Mouse (Mus musculus) hindbrain, embryonic 11.5 days (tissue): ENCODE data around the gene Chst11. TPM values are rescaled to one million over a fixed set of nuclear protein-coding genes. Genes with fewer than 3 reads are reported as not detected.

ENCODE experiments used
- ATAC-seq: fragments of 200-750 bp; cut with Nextera tagmentation; 2 replicates; pipeline ENCODE4 v1.8.0; 2017; ENCODE audit warnings: mild to moderate bottlenecking, moderate TSS enrichment, moderate library complexity; ENCODE audit not compliant: low FRiP score
- DNase-seq: peaks from one replicate; pipeline ENCODE4 v3.0.0-alpha.2; 2015; ENCODE audit warnings: low spot score
- H3K27ac ChIP-seq: fragments of 300-500 bp; sonication (generic); 2 replicates; pipeline ENCODE4 v1.5.1; 2014; ENCODE audit warnings: mild to moderate bottlenecking, low read depth, low read length
- H3K27me3 ChIP-seq: fragments of 300-500 bp; sonication (generic); 2 replicates; pipeline ENCODE4 v1.6.1; 2014; ENCODE audit warnings: mild to moderate bottlenecking, low read length, moderate library complexity, mixed read lengths; ENCODE audit not compliant: control insufficient read depth, insufficient read depth
- H3K36me3 ChIP-seq: fragments of 300-500 bp; sonication (generic); 2 replicates; pipeline ENCODE4 v1.6.1; 2014; ENCODE audit warnings: mild to moderate bottlenecking, low read length, moderate library complexity, mixed read lengths; ENCODE audit not compliant: control insufficient read depth, insufficient read depth
- H3K4me1 ChIP-seq: fragments of 300-500 bp; sonication (generic); replicated peaks from 2 replicates; pipeline ENCODE4 v1.6.1; 2014; ENCODE audit warnings: low read length, mixed read lengths; ENCODE audit not compliant: control insufficient read depth, insufficient read depth
- H3K4me2 ChIP-seq: fragments of 300-500 bp; sonication (generic); replicated peaks from 2 replicates; pipeline ENCODE4 v1.6.1; 2014; ENCODE audit warnings: mild to moderate bottlenecking, low read depth, low read length
- H3K4me3 ChIP-seq: fragments of 300-500 bp; sonication (generic); 2 replicates; pipeline ENCODE4 v1.5.1; 2014; ENCODE audit warnings: low read depth, low read length
- H3K9ac ChIP-seq: fragments of 300-500 bp; sonication (generic); 2 replicates; pipeline ENCODE4 v1.6.1; 2014; ENCODE audit warnings: low read depth, low read length
- H3K9me3 ChIP-seq: fragments of 300-500 bp; sonication (generic); 2 replicates; pipeline ENCODE4 v1.6.1; 2016; ENCODE audit warnings: low read length; ENCODE audit not compliant: control insufficient read depth
- WGBS: fragments of 180-500 bp; shearing (Covaris S2); extraction: QIAGEN DNeasy Blood & Tissue Kit; methylation state at CpG from one replicate; pipeline ENCODE4 v1.1.7; 2014; 5-methylcytosine and 5-hydroxymethylcytosine counted together
- polyA plus RNA-seq: library from polyadenylated mRNA; unstranded; fragments of >200 nt; fragmentation: Nextera tagmentation; extraction: Ambion mirVana; gene quantifications from 2 replicates; pipeline ENCODE4 v1.2.1, GENCODE M21; 2014

The Chst11 gene
- polyA plus RNA-seq, 1 experiment from 2014 or later: 2.3 TPM

DNA sequence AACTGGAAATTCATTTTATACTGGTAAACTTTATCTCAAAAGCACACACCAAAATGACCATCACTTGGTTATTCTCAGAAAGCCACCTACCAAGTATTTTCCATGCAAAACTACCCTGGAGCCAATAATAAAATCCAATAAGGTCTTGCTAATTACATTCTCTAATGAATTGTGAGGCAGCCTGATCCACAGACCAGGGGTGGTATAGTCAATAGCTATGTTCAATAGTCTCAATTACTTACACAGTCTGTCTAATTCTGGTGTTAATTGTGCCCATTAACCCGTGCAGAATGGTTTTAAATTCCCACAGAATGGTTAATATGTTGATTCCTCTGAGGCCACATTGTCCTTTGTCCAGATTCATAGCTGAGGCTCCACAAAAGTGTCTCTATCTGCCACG is 233.5 kb downstream of the Chst11 start:
- Histone ChIP-seq H3K9ac (no peak overlapping the region), H3K4me3 (no peak overlapping the region), H3K36me3 (no peaks in the 10 kb centered on the region), H3K27ac (no peak overlapping the region), H3K4me2 (no peak overlapping the region), H3K27me3 (no peaks in the 10 kb centered on the region), H3K9me3 (no peaks in the 10 kb centered on the region), H3K4me1 (no peaks in the 10 kb centered on the region)
- ATAC-seq (no peak), DNase-seq (no peak)
- WGBS: 70% methylated on average over 2 of the region's 2 CpGs

- 29% methylated on average over 12 of the region's 12 CpGs for whole genome bisulfite sequencing
- H3K9me3 ChIP-seq: no peaks in the 10 kb centered on the region
- ATAC-seq (peak; percentile 64), DNase-seq (peak; percentile 85)
- no peaks in the 10 kb centered on the region for H3K27me3 ChIP-seq
- H3K4me3 ChIP-seq: no peak overlapping the region
- no peaks in the 10 kb centered on the region for H3K36me3 ChIP-seq
- H3K9ac ChIP-seq: no peak overlapping the region
- no peak overlapping the region for H3K27ac ChIP-seq
- no peak overlapping the region for H3K4me2 ChIP-seq
- H3K4me1 ChIP-seq: no peaks in the 10 kb centered on the region
These were observed 234.4 kb downstream of the Chst11 start for GRCm38 (mm10) chr10:83219729-83220128.

DNA sequence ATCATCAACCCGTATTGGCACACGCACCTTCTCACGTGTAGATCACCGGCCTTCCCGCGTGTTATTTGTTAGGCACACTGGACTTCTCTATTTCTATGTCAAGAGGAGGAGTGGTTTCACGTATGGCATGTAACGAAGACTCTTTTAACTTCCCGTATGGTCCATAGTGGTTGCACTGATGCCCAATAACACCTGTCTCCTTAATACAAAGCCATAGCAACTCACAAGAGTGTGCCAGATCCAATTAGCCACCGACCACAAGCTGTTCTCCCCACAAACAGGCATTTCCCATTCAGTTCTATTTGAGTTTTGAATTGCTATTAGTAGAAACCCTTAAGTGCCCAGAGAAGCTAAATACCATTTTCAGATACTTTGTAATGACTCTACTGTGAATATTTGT is 234.9 kb downstream of the Chst11 start:
- H3K4me2 ChIP-seq: no peak overlapping the region
- ATAC-seq: no peak
- no peaks in the 10 kb centered on the region for H3K27me3 ChIP-seq
- 85% methylated on average over 10 of the region's 10 CpGs for WGBS
- no peak for DNase-seq
- no peaks in the 10 kb centered on the region for H3K9me3 ChIP-seq
- no peak overlapping the region for H3K4me3 ChIP-seq
- no peak overlapping the region for H3K27ac ChIP-seq
- no peaks in the 10 kb centered on the region for H3K36me3 ChIP-seq
- no peak overlapping the region for H3K9ac ChIP-seq
- H3K4me1 ChIP-seq: no peaks in the 10 kb centered on the region

DNA sequence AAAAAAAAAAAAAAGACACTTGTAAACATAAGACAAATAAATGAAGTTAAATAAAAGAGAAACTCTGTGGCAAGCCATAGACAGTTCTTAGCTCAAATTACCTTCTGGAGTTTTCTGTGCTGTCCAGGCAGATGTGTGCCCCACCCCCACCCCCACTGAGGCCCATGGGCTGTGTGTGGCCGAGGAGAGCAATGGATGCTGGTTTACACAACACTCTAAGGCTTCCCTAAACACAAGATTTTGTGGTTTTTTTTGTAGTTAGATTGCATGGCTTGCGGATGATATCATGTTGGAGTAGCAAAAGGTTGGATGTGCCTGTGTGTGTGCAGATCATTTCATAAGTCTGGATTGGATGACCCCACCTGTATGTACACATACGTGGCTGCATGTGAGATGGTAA is 235.5 kb downstream of the Chst11 start:
- H3K36me3 ChIP-seq: no peaks in the 10 kb centered on the region
- H3K4me2 ChIP-seq: no peak overlapping the region
- 85% methylated on average over 3 of the region's 3 CpGs for WGBS
- ATAC-seq: no peak
- H3K4me3 ChIP-seq: no peak overlapping the region
- no peak overlapping the region for H3K27ac ChIP-seq
- no peaks in the 10 kb centered on the region for H3K9me3 ChIP-seq
- no peak overlapping the region for H3K9ac ChIP-seq
- H3K4me1 ChIP-seq: no peaks in the 10 kb centered on the region
- no peak for DNase-seq
- H3K27me3 ChIP-seq: no peaks in the 10 kb centered on the region

DNA sequence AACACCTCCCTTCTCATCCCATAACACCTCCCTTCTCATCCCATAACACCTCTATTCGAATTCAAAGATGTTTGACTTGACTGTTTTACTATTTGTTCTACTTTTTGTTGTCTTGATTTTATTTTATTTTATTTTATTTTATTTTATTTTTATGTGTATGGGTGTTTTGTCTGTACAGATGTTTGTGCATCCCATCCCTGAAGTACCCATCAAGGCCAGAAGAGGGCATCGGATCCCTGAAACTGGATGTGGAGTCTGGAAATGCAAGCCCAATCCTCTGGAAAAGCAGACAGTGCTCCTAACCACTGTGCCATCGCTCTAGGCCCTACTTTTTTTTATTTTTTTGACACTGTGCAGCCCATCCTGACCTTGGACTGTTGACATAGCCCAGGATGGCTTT is 239.7 kb downstream of the Chst11 start:
- no peaks in the 10 kb centered on the region for H3K4me1 ChIP-seq
- 45% methylated on average over 3 of the region's 3 CpGs for WGBS

GRCm38 (mm10) chr10:83228626-83229025 is 243.3 kb downstream of the Chst11 start:
- 96% methylated on average over 4 of the region's 4 CpGs for WGBS
- Histone ChIP-seq H3K4me1 (no peaks in the 10 kb centered on the region), H3K4me3 (no peak overlapping the region), H3K4me2 (no peak overlapping the region), H3K27ac (no peak overlapping the region), H3K36me3 (no peaks in the 10 kb centered on the region), H3K9ac (no peak overlapping the region), H3K27me3 (no peaks in the 10 kb centered on the region), H3K9me3 (no peaks in the 10 kb centered on the region)
- DNase-seq (no peak), ATAC-seq (no peak)

More for the DNA sequence above, 239.7 kb downstream of the Chst11 start:
- peak; percentile 69 for DNase-seq
- no peaks in the 10 kb centered on the region for H3K36me3 ChIP-seq
- H3K4me2 ChIP-seq: no peak overlapping the region
- no peak for ATAC-seq
- no peak overlapping the region for H3K27ac ChIP-seq
- H3K9me3 ChIP-seq: no peaks in the 10 kb centered on the region
- H3K4me3 ChIP-seq: no peak overlapping the region
- no peaks in the 10 kb centered on the region for H3K27me3 ChIP-seq
- H3K9ac ChIP-seq: no peak overlapping the region

DNA sequence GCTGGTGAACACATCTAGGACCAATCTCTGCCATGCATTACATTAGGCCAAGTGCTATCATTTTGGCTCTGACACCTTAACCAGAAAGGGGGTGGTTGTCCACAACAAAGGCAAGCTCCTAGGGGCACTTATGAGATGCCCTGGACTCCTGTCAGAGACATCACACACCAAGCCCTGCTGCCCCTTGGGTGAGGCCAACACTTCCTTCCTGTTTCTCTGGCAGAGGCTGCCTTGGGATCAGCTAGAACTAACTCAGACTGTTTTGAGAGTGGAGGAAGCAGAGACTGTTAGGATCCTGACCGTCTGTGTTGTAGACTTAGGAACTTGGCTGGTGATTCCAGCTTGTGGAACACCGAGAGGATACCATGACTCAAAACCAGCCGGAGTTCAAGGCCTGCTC is 248.7 kb downstream of the Chst11 start:
- Histone ChIP-seq H3K27ac (no peak overlapping the region), H3K9me3 (no peaks in the 10 kb centered on the region), H3K4me1 (no peaks in the 10 kb centered on the region), H3K9ac (no peak overlapping the region), H3K36me3 (no peaks in the 10 kb centered on the region), H3K4me2 (no peak overlapping the region), H3K27me3 (no peaks in the 10 kb centered on the region), H3K4me3 (no peak overlapping the region)
- no peak for ATAC-seq
- 87% methylated on average over 3 of the region's 3 CpGs for WGBS
- DNase-seq: no peak

DNA sequence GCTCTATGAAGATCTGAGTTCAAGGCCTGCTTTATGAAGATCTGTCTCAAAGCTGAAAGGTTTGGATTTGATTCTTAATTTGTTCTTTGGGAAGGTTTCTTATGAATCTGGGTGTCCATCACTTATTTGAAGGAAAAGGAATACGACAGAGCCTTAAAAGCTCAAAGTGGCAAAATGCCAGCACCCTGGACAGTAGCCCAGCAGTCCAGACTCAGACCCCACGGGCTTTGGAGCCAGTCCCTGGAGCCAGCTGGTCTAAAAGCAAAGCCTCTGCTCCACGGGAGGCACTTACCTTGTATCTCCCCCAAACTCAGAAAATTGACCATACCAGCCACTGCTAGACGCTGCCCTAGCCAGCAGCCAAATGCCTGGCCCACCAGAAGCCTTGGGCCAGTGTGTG is 249.1 kb downstream of the Chst11 start:
- no peaks in the 10 kb centered on the region for H3K36me3 ChIP-seq
- no peak overlapping the region for H3K27ac ChIP-seq
- H3K4me3 ChIP-seq: no peak overlapping the region
- H3K9ac ChIP-seq: no peak overlapping the region
- H3K4me2 ChIP-seq: no peak overlapping the region
- H3K27me3 ChIP-seq: no peaks in the 10 kb centered on the region
- WGBS: 65% methylated on average over 4 of the region's 4 CpGs
- ATAC-seq: no peak
- H3K4me1 ChIP-seq: no peaks in the 10 kb centered on the region
- no peak for DNase-seq
- no peaks in the 10 kb centered on the region for H3K9me3 ChIP-seq

GRCm38 (mm10) chr10:83242106-83242686 is 256.9 kb downstream of the Chst11 start:
- Histone ChIP-seq H3K9me3 (no peaks in the 10 kb centered on the region), H3K4me2 (no peak overlapping the region), H3K27ac (no peak overlapping the region), H3K36me3 (no peaks in the 10 kb centered on the region), H3K4me1 (no peaks in the 10 kb centered on the region), H3K27me3 (no peaks in the 10 kb centered on the region), H3K4me3 (no peak overlapping the region), H3K9ac (no peak overlapping the region)
- WGBS: 51% methylated on average over 11 of the region's 11 CpGs
- DNase-seq (no peak), ATAC-seq (no peak)
